Mouse (Mus musculus) kidney, embryonic 14.5 days (tissue): Measurements from ENCODE around the gene Gsg1l2. TPM values are rescaled to one million over a fixed set of nuclear protein-coding genes. Genes with fewer than 3 reads are reported as not detected.

ENCODE experiments used
- ATAC-seq: fragments of 200-750 bp; cut with Nextera tagmentation; 2 replicates; pipeline ENCODE4 v1.8.0; 2017; ENCODE audit warnings: moderate number of reproducible peaks, mild to moderate bottlenecking, moderate TSS enrichment, moderate library complexity; ENCODE audit not compliant: low FRiP score, low TSS enrichment
- H3K27ac ChIP-seq: fragments of 300-500 bp; sonication (generic); 2 replicates; pipeline ENCODE4 v1.5.1; 2014; ENCODE audit warnings: low read depth, mild to moderate bottlenecking, low read length, moderate library complexity, mixed read lengths
- H3K27me3 ChIP-seq: fragments of 300-500 bp; sonication (generic); 2 replicates; pipeline ENCODE4 v1.6.1; 2014; ENCODE audit warnings: mild to moderate bottlenecking, low read length; ENCODE audit not compliant: control insufficient read depth, insufficient read depth
- H3K36me3 ChIP-seq: fragments of 300-500 bp; sonication (generic); 2 replicates; pipeline ENCODE4 v1.6.1; 2014; ENCODE audit warnings: low read length, mixed read lengths; ENCODE audit not compliant: control insufficient read depth, insufficient read depth
- H3K4me1 ChIP-seq: fragments of 300-500 bp; sonication (generic); 2 replicates; pipeline ENCODE4 v1.6.1; 2014; ENCODE audit warnings: low read length, mixed read lengths; ENCODE audit not compliant: control insufficient read depth, insufficient read depth
- H3K4me2 ChIP-seq: fragments of 300-500 bp; sonication (generic); replicated peaks from 2 replicates; pipeline ENCODE4 v1.6.1; 2014; ENCODE audit warnings: low read depth, mild to moderate bottlenecking, low read length
- H3K4me3 ChIP-seq: fragments of 300-500 bp; sonication (generic); 2 replicates; pipeline ENCODE4 v1.5.1; 2014; ENCODE audit warnings: mild to moderate bottlenecking, low read length
- H3K9ac ChIP-seq: fragments of 300-500 bp; sonication (generic); 2 replicates; pipeline ENCODE4 v1.6.1; 2014; ENCODE audit warnings: low read depth, mild to moderate bottlenecking, low read length, moderate library complexity
- H3K9me3 ChIP-seq: fragments of 300-500 bp; sonication (generic); 2 replicates; pipeline ENCODE4 v1.6.1; 2016; ENCODE audit warnings: low read length; ENCODE audit not compliant: control insufficient read depth
- WGBS: fragments of 180-500 bp; shearing (Covaris S2); extraction: QIAGEN DNeasy Blood & Tissue Kit; methylation state at CpG from one replicate; pipeline ENCODE4 v1.1.7; 2014; 5-methylcytosine and 5-hydroxymethylcytosine counted together
- polyA plus RNA-seq: library from polyadenylated mRNA; unstranded; fragments of >200 nt; fragmentation: Nextera tagmentation; extraction: Ambion mirVana; gene quantifications from 2 replicates; pipeline ENCODE4 v1.2.1, GENCODE M21; 2014

The Gsg1l2 gene
- not detected in 2 replicates for polyA plus RNA-seq

- Histone ChIP-seq H3K9ac (no peak within 1 kb of the TSS), H3K27ac (no peak within 1 kb of the TSS), H3K9me3 (no peaks in the 10 kb centered on the region), H3K4me2 (no peak within 1 kb of the TSS), H3K4me3 (no peak within 1 kb of the TSS), H3K36me3 (no peaks in the 10 kb centered on the region), H3K4me1 (no peaks in the 10 kb centered on the region), H3K27me3 (no peaks in the 10 kb centered on the region)
- WGBS, result 85% methylated on average over 12 of the region's 12 CpGs
- no peak for ATAC-seq
Observed at GRCm38 (mm10) chr11:67774379-67774778, at the start of gene Gsg1l2. Gsg1l2 (plus strand) TSS chr11:67774608.

- H3K9ac ChIP-seq, result no peak overlapping the region
- no peak overlapping the region for H3K4me3 ChIP-seq
- no peak overlapping the region for H3K4me2 ChIP-seq
- no peak overlapping the region for H3K27ac ChIP-seq
- H3K27me3 ChIP-seq, result no peaks in the 10 kb centered on the region
- no peak for ATAC-seq
- no peaks in the 10 kb centered on the region for H3K36me3 ChIP-seq
- WGBS, result 84% methylated on average over 6 of the region's 6 CpGs
- H3K4me1 ChIP-seq, result no peaks in the 10 kb centered on the region
- H3K9me3 ChIP-seq, result no peaks in the 10 kb centered on the region
Observed at GRCm38 (mm10) chr11:67727095-67727494, 47.3 kb upstream of the Gsg1l2 start.

GRCm38 (mm10) chr11:67728726-67729125, 45.7 kb upstream of the Gsg1l2 start:
- Histone ChIP-seq H3K4me3 (no peak overlapping the region), H3K27me3 (no peaks in the 10 kb centered on the region), H3K9me3 (no peaks in the 10 kb centered on the region), H3K9ac (no peak overlapping the region), H3K4me1 (no peaks in the 10 kb centered on the region), H3K27ac (no peak overlapping the region), H3K36me3 (no peaks in the 10 kb centered on the region), H3K4me2 (no peak overlapping the region)
- no peak for ATAC-seq

- no peak overlapping the region for H3K4me3 ChIP-seq
- no peak overlapping the region for H3K9ac ChIP-seq
- no peaks in the 10 kb centered on the region for H3K4me1 ChIP-seq
- no peaks in the 10 kb centered on the region for H3K36me3 ChIP-seq
- 94% methylated on average over 2 of the region's 2 CpGs for WGBS
- no peak for ATAC-seq
- H3K27me3 ChIP-seq, result no peaks in the 10 kb centered on the region
- no peak overlapping the region for H3K4me2 ChIP-seq
- H3K27ac ChIP-seq, result no peak overlapping the region
- H3K9me3 ChIP-seq, result no peaks in the 10 kb centered on the region
Observed at GRCm38 (mm10) chr11:67731056-67731455, 43.4 kb upstream of the Gsg1l2 start.

- H3K36me3 ChIP-seq, result no peaks in the 10 kb centered on the region
- H3K9me3 ChIP-seq, result no peaks in the 10 kb centered on the region
- no peak overlapping the region for H3K4me3 ChIP-seq
- 87% methylated on average over 1 of the region's 1 CpGs for WGBS
- H3K4me1 ChIP-seq, result no peaks in the 10 kb centered on the region
- no peak overlapping the region for H3K9ac ChIP-seq
- no peak for ATAC-seq
- no peaks in the 10 kb centered on the region for H3K27me3 ChIP-seq
- H3K27ac ChIP-seq, result no peak overlapping the region
- no peak overlapping the region for H3K4me2 ChIP-seq
Observed at GRCm38 (mm10) chr11:67733726-67734125, 40.7 kb upstream of the Gsg1l2 start.

- Histone ChIP-seq H3K36me3 (no peaks in the 10 kb centered on the region), H3K9ac (no peak overlapping the region), H3K27ac (no peak overlapping the region), H3K4me1 (no peaks in the 10 kb centered on the region), H3K4me2 (no peak overlapping the region), H3K27me3 (no peaks in the 10 kb centered on the region), H3K9me3 (no peaks in the 10 kb centered on the region), H3K4me3 (no peak overlapping the region)
- 76% methylated on average over 3 of the region's 3 CpGs for WGBS
- no peak for ATAC-seq
Observed at GRCm38 (mm10) chr11:67734597-67734996, 39.8 kb upstream of the Gsg1l2 start.

GRCm38 (mm10) chr11:67738345-67738744, 36.1 kb upstream of the Gsg1l2 start:
- ATAC-seq, result no peak
- Histone ChIP-seq H3K4me3 (no peak overlapping the region), H3K27ac (no peak overlapping the region), H3K27me3 (no peaks in the 10 kb centered on the region), H3K36me3 (no peaks in the 10 kb centered on the region), H3K9me3 (no peaks in the 10 kb centered on the region), H3K4me1 (no peaks in the 10 kb centered on the region), H3K9ac (no peak overlapping the region), H3K4me2 (no peak overlapping the region)
- 85% methylated on average over 6 of the region's 6 CpGs for WGBS

- Histone ChIP-seq H3K27me3 (no peaks in the 10 kb centered on the region), H3K4me2 (no peak overlapping the region), H3K9me3 (no peaks in the 10 kb centered on the region), H3K9ac (no peak overlapping the region), H3K27ac (no peak overlapping the region), H3K4me1 (no peaks in the 10 kb centered on the region), H3K4me3 (no peak overlapping the region), H3K36me3 (no peaks in the 10 kb centered on the region)
- WGBS, result 58% methylated on average over 5 of the region's 5 CpGs
- ATAC-seq, result no peak
Observed at GRCm38 (mm10) chr11:67738846-67739490, 35.4 kb upstream of the Gsg1l2 start.

- Histone ChIP-seq H3K4me2 (no peak overlapping the region), H3K36me3 (no peaks in the 10 kb centered on the region), H3K4me3 (no peak overlapping the region), H3K9ac (no peak overlapping the region), H3K27me3 (no peaks in the 10 kb centered on the region), H3K4me1 (no peaks in the 10 kb centered on the region), H3K27ac (no peak overlapping the region), H3K9me3 (no peaks in the 10 kb centered on the region)
- no peak for ATAC-seq
Observed at GRCm38 (mm10) chr11:67741569-67741968, 32.8 kb upstream of the Gsg1l2 start.
